Mouse (Mus musculus): Measurements from ENCODE around the gene Tmem270.

DNA sequence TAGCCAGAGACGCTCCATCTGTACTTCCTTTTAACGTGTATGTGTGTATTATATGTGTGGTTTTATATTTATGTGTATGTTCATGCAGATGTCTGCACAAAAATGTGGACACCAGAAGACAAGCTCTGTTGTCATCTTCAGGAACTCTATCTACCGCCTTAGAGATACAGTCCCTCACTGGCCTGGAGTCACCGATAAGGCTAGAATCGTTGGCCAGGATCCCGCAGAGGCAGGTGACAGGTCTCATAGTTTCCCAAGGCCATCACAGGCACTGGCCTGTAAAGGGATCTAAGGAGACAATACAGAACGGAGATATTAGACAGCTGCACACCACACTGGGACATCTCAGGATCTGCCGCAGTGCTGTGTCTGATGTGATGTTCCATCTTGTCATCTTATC is 14.6 kb upstream of the Tmem270 start:
- TF ChIP-seq FOSL1 (IDR thresholded peaks at IDR 0.05; ENCODE audit: insufficient read depth, low read length, poor library complexity, severe bottlenecking) = no peak
- no peak for TF ChIP-seq CTCF (IDR thresholded peaks at IDR 0.05; ENCODE audit: control insufficient read depth, insufficient read depth, insufficient read length)
- no peak for TF ChIP-seq MAX (IDR thresholded peaks at IDR 0.05)
- no peak for TF ChIP-seq USF1 (IDR thresholded peaks at IDR 0.05; ENCODE audit: low read depth)

Data from C2C12 (cell line).